Mouse (Mus musculus): ENCODE results near the gene Btbd9.

- TF ChIP-seq CTCF (IDR thresholded peaks at IDR 0.05; ENCODE audit: extremely low read depth, insufficient read length, insufficient replicate concordance, low read depth, low read length) = no peak
- no peak for TF ChIP-seq POLR2A (IDR thresholded peaks at IDR 0.05; ENCODE audit: low read depth, low read length)
Measured at GRCm38 (mm10) chr17:30490086-30490485, 86.2 kb downstream of the Btbd9 start.

Measured in small intestine, adult 2 months (tissue).